Mouse (Mus musculus): Measurements from ENCODE around the gene Insig1. TPM values are rescaled to one million over a fixed set of nuclear protein-coding genes. Genes with fewer than 3 reads are reported as not detected.
A peak's percentile ranks its signal among the peaks of the same experiment; 100 is the strongest.

Gene Insig1
- polyA plus RNA-seq, 1 experiment from 2014 or later = 21.8 TPM

DNA sequence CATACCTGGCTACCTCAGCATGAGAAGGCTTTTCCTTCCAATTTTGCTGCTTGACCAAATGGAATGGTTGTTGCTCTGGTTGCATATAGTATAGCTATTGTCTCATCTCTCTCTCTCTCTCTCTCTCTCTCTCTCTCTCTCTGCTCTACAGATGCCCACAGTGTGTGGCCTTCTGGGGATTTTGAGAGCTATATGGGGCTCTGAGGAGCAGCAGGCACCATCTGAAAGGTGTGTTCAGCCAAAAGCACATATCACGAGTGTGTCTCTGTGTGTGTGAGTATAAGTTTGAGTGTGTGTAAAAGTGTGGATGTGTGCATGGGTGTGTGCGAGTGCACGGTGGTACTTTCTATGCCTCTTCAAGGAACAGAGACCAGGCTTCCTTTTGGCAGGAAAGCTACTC lies 48.4 kb downstream of the Insig1 start:
- H3K27me3 ChIP-seq (ENCODE audit: control insufficient read depth, insufficient read depth, low read length) = peaks cover 78% of the 10 kb centered on the region

DNA sequence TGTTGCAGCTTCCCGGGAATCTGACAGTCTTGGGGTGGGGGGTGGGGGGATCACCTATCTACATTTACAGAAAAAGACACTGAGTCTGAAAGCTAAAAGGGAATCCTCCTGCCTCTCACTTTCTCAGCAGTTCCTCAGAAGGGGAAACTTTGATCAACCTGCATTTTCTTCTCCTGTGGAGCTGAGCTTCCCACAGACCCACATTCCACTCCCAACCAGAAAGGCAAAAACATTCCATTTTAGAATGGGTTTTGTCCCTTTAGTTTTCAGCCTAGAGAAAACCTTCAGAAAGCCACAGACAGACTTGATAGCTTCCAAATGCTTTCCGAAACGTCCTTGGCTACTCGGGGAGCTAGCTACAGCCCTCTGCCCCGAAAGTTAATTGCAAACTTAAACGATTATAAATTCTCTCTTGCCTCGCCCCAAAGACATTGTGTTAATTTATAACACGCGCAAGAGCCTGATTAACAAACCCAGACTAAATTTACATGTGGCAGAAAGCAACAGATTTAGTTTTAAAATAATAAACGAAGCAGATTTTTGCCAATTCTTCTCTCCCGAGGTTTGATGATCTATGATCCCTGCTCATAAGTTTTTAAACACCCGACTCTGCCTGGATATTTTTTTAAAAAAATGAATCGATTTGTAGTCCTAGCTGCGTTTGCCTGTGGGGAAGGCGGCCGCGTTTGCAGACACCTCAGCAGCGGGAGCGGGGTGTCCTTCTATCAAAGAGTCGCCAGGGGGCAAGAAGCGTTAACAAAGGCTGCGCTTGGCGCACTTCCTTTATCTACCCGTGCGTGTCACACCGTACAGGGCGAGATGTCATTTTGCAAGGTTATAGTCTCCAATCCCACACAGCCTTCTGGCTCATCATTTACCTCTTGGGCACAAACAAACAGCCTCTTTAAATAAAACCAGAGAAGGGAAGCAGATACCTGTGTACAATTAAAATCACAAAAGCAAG lies 51.6 kb downstream of the Insig1 start:
- H3K4me3 ChIP-seq (ENCODE audit: low read length) = no peak overlapping the region
- no peak overlapping the region for H3K9ac ChIP-seq (ENCODE audit: low read length)
- H3K27ac ChIP-seq (ENCODE audit: low read length) = no peak overlapping the region
- 2% methylated on average over 27 of the region's 27 CpGs for WGBS
- no peaks in the 10 kb centered on the region for H3K9me3 ChIP-seq (replicated peaks; ENCODE audit: control insufficient read depth, low read length)
- H3K4me1 ChIP-seq (ENCODE audit: control insufficient read depth, insufficient read depth, low read length) = peaks cover 2% of the 10 kb centered on the region; the same call in 1 of the 2 replicates
- peaks cover 93% of the 10 kb centered on the region for H3K27me3 ChIP-seq (ENCODE audit: control insufficient read depth, insufficient read depth, low read length)
- peak; percentile 63; the same call in 1 of the 2 replicates for ATAC-seq (replicated peaks; ENCODE audit: extremely low read depth, insufficient read depth, low FRiP score)
- H3K36me3 ChIP-seq (ENCODE audit: control insufficient read depth, insufficient read depth) = no peaks in the 10 kb centered on the region
- H3K4me2 ChIP-seq (ENCODE audit: low read depth, low read length) = peak overlapping the region; percentile 21

More for the DNA sequence above, 48.4 kb downstream of the Insig1 start:
- H3K4me3 ChIP-seq (ENCODE audit: low read length) = no peak overlapping the region
- H3K4me2 ChIP-seq (ENCODE audit: low read depth, low read length) = no peak overlapping the region
- no peak overlapping the region for H3K27ac ChIP-seq (ENCODE audit: low read length)
- no peak overlapping the region for H3K9ac ChIP-seq (ENCODE audit: low read length)
- H3K4me1 ChIP-seq (ENCODE audit: control insufficient read depth, insufficient read depth, low read length) = peaks cover 2% of the 10 kb centered on the region; the same call in 1 of the 2 replicates
- H3K9me3 ChIP-seq (replicated peaks; ENCODE audit: control insufficient read depth, low read length) = no peaks in the 10 kb centered on the region
- WGBS = 32% methylated on average over 3 of the region's 3 CpGs
- ATAC-seq (replicated peaks; ENCODE audit: extremely low read depth, insufficient read depth, low FRiP score) = no peak
- no peaks in the 10 kb centered on the region for H3K36me3 ChIP-seq (ENCODE audit: control insufficient read depth, insufficient read depth)

DNA sequence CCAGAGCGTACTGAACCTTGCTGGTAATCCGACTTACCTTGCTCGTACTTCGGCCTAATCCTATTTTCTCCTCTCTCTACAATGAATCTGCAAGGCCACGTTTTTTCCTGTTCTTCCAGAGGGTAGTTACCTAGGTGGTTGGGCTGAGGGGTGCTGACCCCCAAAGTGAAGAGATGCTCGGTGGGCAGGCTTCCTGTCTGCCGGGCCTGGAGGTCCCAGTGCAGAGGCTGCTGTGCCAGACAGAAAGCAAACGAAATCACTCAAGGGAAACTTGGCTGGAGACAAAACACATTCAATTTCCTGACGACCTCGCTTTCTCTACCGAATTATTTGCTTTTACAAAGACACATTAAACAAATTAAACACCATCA lies 52.3 kb downstream of the Insig1 start:
- WGBS = 3% methylated on average over 11 of the region's 11 CpGs
- H3K27ac ChIP-seq (ENCODE audit: low read length) = no peak overlapping the region
- H3K4me2 ChIP-seq (ENCODE audit: low read depth, low read length) = peak overlapping the region; percentile 21
- no peak overlapping the region for H3K9ac ChIP-seq (ENCODE audit: low read length)
- H3K9me3 ChIP-seq (replicated peaks; ENCODE audit: control insufficient read depth, low read length) = no peaks in the 10 kb centered on the region
- H3K27me3 ChIP-seq (ENCODE audit: control insufficient read depth, insufficient read depth, low read length) = peaks cover 93% of the 10 kb centered on the region
- ATAC-seq (replicated peaks; ENCODE audit: extremely low read depth, insufficient read depth, low FRiP score) = no peak
- peaks cover under 1% of the 10 kb centered on the region; the same call in 1 of the 2 replicates for H3K4me1 ChIP-seq (ENCODE audit: control insufficient read depth, insufficient read depth, low read length)
- H3K4me3 ChIP-seq (ENCODE audit: low read length) = no peak overlapping the region
- H3K36me3 ChIP-seq (ENCODE audit: control insufficient read depth, insufficient read depth) = no peaks in the 10 kb centered on the region

DNA sequence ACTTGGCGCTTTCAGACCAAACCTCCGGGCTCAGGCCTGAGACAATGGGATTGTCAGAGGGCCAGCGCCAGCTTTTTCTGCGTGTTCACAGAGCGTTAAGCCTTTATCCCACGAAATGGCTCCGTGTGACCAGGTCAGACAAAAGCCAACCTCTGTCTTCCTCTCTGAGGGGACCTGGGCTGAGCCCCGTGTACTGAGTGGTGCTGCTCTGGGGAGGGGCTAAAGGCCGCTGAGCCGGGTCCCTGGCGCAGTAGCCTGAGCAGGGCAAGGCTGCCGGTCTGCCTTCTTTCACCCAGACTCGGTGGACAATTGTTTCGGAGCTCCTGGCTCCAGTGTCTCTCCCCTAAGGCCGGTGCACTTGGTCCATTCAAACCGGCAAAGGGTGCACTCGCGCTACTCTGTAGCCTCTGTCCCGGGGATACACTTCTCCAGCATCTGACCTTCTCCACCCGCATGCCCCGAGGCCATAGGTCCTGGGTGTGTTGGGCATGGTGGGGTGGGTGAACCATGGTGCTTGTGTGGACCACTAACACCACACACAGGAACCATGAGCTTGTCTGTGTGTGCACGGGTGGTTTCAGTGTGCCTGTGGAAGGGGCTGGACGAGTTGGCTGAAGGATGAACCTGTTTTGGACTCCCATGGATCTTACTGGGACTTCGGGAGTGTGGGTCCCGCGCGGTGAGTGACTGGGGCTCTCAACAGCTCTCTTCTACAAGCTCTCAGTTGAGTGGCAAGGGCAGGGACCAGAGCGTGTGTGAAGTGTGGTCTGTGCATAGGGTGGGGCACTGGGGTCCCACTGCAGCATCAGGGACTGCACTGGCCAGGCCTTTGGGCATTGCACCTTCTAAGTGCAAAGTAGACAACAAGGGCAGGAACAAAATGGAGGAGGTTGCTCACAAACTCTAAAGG lies 53.4 kb downstream of the Insig1 start:
- 4% methylated on average over 28 of the region's 28 CpGs for WGBS
- Histone ChIP-seq H3K9me3 (replicated peaks; ENCODE audit: control insufficient read depth, low read length) (no peaks in the 10 kb centered on the region), H3K27ac (ENCODE audit: low read length) (no peak overlapping the region), H3K27me3 (ENCODE audit: control insufficient read depth, insufficient read depth, low read length) (peaks cover 90% of the 10 kb centered on the region), H3K4me2 (ENCODE audit: low read depth, low read length) (peak overlapping the region; percentile 14; the same call in 1 of the 2 replicates), H3K9ac (ENCODE audit: low read length) (no peak overlapping the region), H3K4me3 (ENCODE audit: low read length) (no peak overlapping the region), H3K36me3 (ENCODE audit: control insufficient read depth, insufficient read depth) (no peaks in the 10 kb centered on the region), H3K4me1 (ENCODE audit: control insufficient read depth, insufficient read depth, low read length) (no peaks in the 10 kb centered on the region)
- ATAC-seq (replicated peaks; ENCODE audit: extremely low read depth, insufficient read depth, low FRiP score) = no peak

Other genes with a start within 250 kb of the Insig1 start
- gene Htr5a, start 229.2 kb upstream of the Insig1 start, polyA plus RNA-seq (2015; fragmentation: Nextera tagmentation; extraction: Ambion mirVana) = not detected in 2 replicates
- gene En2, start 94.3 kb downstream of the Insig1 start, polyA plus RNA-seq (2015; fragmentation: Nextera tagmentation; extraction: Ambion mirVana) = not detected in 2 replicates
- gene Cnpy1, start 174.4 kb downstream of the Insig1 start, polyA plus RNA-seq (2015; fragmentation: Nextera tagmentation; extraction: Ambion mirVana) = not detected in 2 replicates
- gene Rbm33, start 245.8 kb downstream of the Insig1 start, polyA plus RNA-seq (2015; fragmentation: Nextera tagmentation; extraction: Ambion mirVana) = 8.4 and 9.2 TPM in 2 replicates